Mouse (Mus musculus) lung, postnatal 0 days (tissue): ENCODE measurements around the gene Pnpla7.

Experiments
- CTCF ChIP-seq: IDR thresholded peaks from 2 replicates; pipeline ENCODE4 v1.5.1; 2016; ENCODE audit warnings: antibody characterized with exemption, mild to moderate bottlenecking
- EP300 ChIP-seq: IDR thresholded peaks from 2 replicates; pipeline ENCODE4 v1.6.1; 2016; ENCODE audit warnings: antibody characterized with exemption, mild to moderate bottlenecking, control low read depth

GRCm38 (mm10) chr2:25066552-25066951 is 90.7 kb downstream of the Pnpla7 start:
- TF ChIP-seq EP300 (no peak), CTCF (no peak)
